24 mouse cellular contexts compared by ENCODE assay signal in genomic region chr13:35625556-35625955, GRCm38 (mm10). TPM values are rescaled to one million over a fixed set of nuclear protein-coding genes. Genes with fewer than 3 reads are reported as not detected.
DNase-seq lines count a peak whose midpoint lies in the region; ATAC-seq and TF ChIP-seq lines count a peak whose summit lies in the region.
"Had no signal": no experiment of that assay in that cellular context is flagged by ENCODE, and none has a peak within 500 bp of the region (broad histone marks: within the 10 kb centered on the region; RNA-seq: fewer than 3 reads in every experiment).

No protein-coding gene starts in this region.

- H3K27me3 ChIP-seq in liver, adult 2 months (ENCODE audit: control insufficient read depth, insufficient read depth, low read length): no peaks in the 10 kb centered on the region
- no peaks in the 10 kb centered on the region for H3K27me3 ChIP-seq in intestine, postnatal 0 days (replicated peaks; ENCODE audit: control insufficient read depth, insufficient read depth, low read length)
- H3K27me3 ChIP-seq: embryonic facial prominence, embryonic 13.5 days; forebrain, embryonic 12.5 days; forebrain, embryonic 15.5 days; hindbrain, embryonic 12.5 days; hindbrain, embryonic 15.5 days had no signal

- no peak overlapping the region for H3K9ac ChIP-seq in liver, adult 2 months (ENCODE audit: low read depth, low read length)
- no peak overlapping the region for H3K9ac ChIP-seq in intestine, postnatal 0 days (ENCODE audit: low read depth, low read length)
- H3K9ac ChIP-seq: embryonic facial prominence, embryonic 13.5 days; forebrain, embryonic 12.5 days; forebrain, embryonic 15.5 days; hindbrain, embryonic 12.5 days; hindbrain, embryonic 15.5 days had no signal

- no peaks in the 10 kb centered on the region for H3K4me1 ChIP-seq in liver, adult 2 months (ENCODE audit: control insufficient read depth, insufficient read depth, low read length)
- peaks cover 14% of the 10 kb centered on the region; the same call in 1 of the 2 replicates for H3K4me1 ChIP-seq in intestine, postnatal 0 days (replicated peaks; ENCODE audit: control insufficient read depth, insufficient read depth, low read length)
- H3K4me1 ChIP-seq: embryonic facial prominence, embryonic 13.5 days; forebrain, embryonic 12.5 days; forebrain, embryonic 15.5 days; hindbrain, embryonic 12.5 days; hindbrain, embryonic 15.5 days had no signal

- 54% methylated on average over 3 of the region's 3 CpGs for WGBS in liver, adult 2 months
- 28% methylated on average over 3 of the region's 3 CpGs for WGBS in intestine, postnatal 0 days

- no peaks in the 10 kb centered on the region for H3K36me3 ChIP-seq in liver, adult 2 months (ENCODE audit: control insufficient read depth, insufficient read depth, low read length)
- no peaks in the 10 kb centered on the region for H3K36me3 ChIP-seq in intestine, postnatal 0 days (ENCODE audit: control insufficient read depth, insufficient read depth)
- H3K36me3 ChIP-seq: embryonic facial prominence, embryonic 13.5 days; forebrain, embryonic 12.5 days; forebrain, embryonic 15.5 days; hindbrain, embryonic 12.5 days; hindbrain, embryonic 15.5 days had no signal

- no peaks in the 10 kb centered on the region for H3K9me3 ChIP-seq in intestine, postnatal 0 days (ENCODE audit: control insufficient read depth)
- H3K9me3 ChIP-seq: embryonic facial prominence, embryonic 13.5 days; forebrain, embryonic 12.5 days; forebrain, embryonic 15.5 days; hindbrain, embryonic 12.5 days; hindbrain, embryonic 15.5 days had no signal

- H3K27ac ChIP-seq in liver, adult 2 months (replicated peaks; ENCODE audit: insufficient read depth, low read depth, low read length): no peak overlapping the region
- peak overlapping the region; percentile 89 for H3K27ac ChIP-seq in intestine, postnatal 0 days (ENCODE audit: low read depth, low read length)
- H3K27ac ChIP-seq: embryonic facial prominence, embryonic 13.5 days; forebrain, embryonic 12.5 days; forebrain, embryonic 15.5 days; heart, adult 2 months; hindbrain, embryonic 12.5 days; hindbrain, embryonic 15.5 days had no signal

- DNase-seq in liver, adult 2 months (ENCODE audit: extremely low read depth, low read depth, low spot score): peak; percentile 85
- no peak for DNase-seq in liver
- peak; percentile 56 for DNase-seq in testis, postnatal 14 days (ENCODE audit: low spot score)
- no peak for DNase-seq in testis, postnatal 10 days (ENCODE audit: low spot score)
- no peak for DNase-seq in gastrocnemius, postnatal 25 days
- DNase-seq in adrenal gland, postnatal 36 days: no peak
- no peak for DNase-seq in right cerebral cortex, postnatal 25 days
- DNase-seq: adrenal gland, adult 8-10 months; adrenal gland, postnatal 25 days; cerebellum, adult 11 months; cerebellum, adult 2 months; cerebellum, adult 9-11 months; cerebellum, postnatal 25 days; gastrocnemius, postnatal 36 days; heart, adult 2 months had no signal

- H3K79me2 ChIP-seq in liver, adult 2 months (ENCODE audit: control insufficient read depth, insufficient read depth, low read length): no peaks in the 10 kb centered on the region

- peak; percentile 86 for ATAC-seq in intestine, postnatal 0 days
- ATAC-seq: activated CD4-positive, CD25-positive, alpha-beta regulatory T cell, adult 4 months; forebrain, embryonic 15.5 days had no signal

- H3K4me2 ChIP-seq in intestine, postnatal 0 days (replicated peaks; ENCODE audit: low read depth): peak overlapping the region; percentile 9; the same call in 1 of the 2 replicates
- H3K4me2 ChIP-seq: embryonic facial prominence, embryonic 13.5 days; forebrain, embryonic 12.5 days; forebrain, embryonic 15.5 days; heart, embryonic 11.5 days; hindbrain, embryonic 12.5 days; hindbrain, embryonic 15.5 days had no signal

- no peak overlapping the region for H3K4me3 ChIP-seq in liver, adult 2 months (ENCODE audit: insufficient read depth, low read depth, low read length)
- no peak overlapping the region for H3K4me3 ChIP-seq in intestine, postnatal 0 days (ENCODE audit: low read depth, low read length)
- H3K4me3 ChIP-seq: embryonic facial prominence, embryonic 13.5 days; erythroblast, embryonic 14.5 days; forebrain, embryonic 12.5 days; forebrain, embryonic 15.5 days; heart, adult 2 months; hindbrain, embryonic 12.5 days; hindbrain, embryonic 15.5 days had no signal

- no peak for TF ChIP-seq CTCF in liver, adult 2 months (IDR thresholded peaks at IDR 0.05; ENCODE audit: low read depth, low read length)
- TF ChIP-seq CTCF in intestine, postnatal 0 days (IDR thresholded peaks at IDR 0.05; ENCODE audit: low read depth): no peak

- TF ChIP-seq POLR2A in liver, adult 2 months (IDR thresholded peaks at IDR 0.05; ENCODE audit: extremely low read depth, insufficient read depth, low read length): no peak

RNA-seq across cellular contexts. Expression of gene Cdyl, which starts 34.1 kb away (rescaled TPM):
- total RNA-seq in liver, adult 2 months (2014; rRNA removed): 2.7 and 3.5 TPM in 2 replicates
- 1.1 and 1.3 TPM in 2 replicates for polyA plus RNA-seq in liver, adult 2 months (2012; rRNA removed)
- polyA plus RNA-seq in intestine, postnatal 0 days (2015; fragmentation: Nextera tagmentation; extraction: Ambion mirVana): 6.0 and 6.4 TPM in 2 replicates
- total RNA-seq in gastrocnemius, postnatal 25 days (2021): 1 to 10 TPM; 6.2 to 7.7 TPM
- total RNA-seq in adrenal gland, postnatal 36 days (2021): 10 to 100 TPM; 20.5 to 26.4 TPM

Comparison
In these comparisons a context has a peak if more than half of its experiments do, and no peak if none do; other contexts are left out.
1. DNase-seq: peak in liver, adult 2 months (single experiment) and testis, postnatal 14 days (single experiment); none in liver (single experiment), testis, postnatal 10 days (single experiment), gastrocnemius, postnatal 25 days (single experiment), adrenal gland, postnatal 36 days (0 of 2) and right cerebral cortex, postnatal 25 days (single experiment).